Mouse (Mus musculus): ENCODE results near the gene Vipr2.

Gene Vipr2

DNA sequence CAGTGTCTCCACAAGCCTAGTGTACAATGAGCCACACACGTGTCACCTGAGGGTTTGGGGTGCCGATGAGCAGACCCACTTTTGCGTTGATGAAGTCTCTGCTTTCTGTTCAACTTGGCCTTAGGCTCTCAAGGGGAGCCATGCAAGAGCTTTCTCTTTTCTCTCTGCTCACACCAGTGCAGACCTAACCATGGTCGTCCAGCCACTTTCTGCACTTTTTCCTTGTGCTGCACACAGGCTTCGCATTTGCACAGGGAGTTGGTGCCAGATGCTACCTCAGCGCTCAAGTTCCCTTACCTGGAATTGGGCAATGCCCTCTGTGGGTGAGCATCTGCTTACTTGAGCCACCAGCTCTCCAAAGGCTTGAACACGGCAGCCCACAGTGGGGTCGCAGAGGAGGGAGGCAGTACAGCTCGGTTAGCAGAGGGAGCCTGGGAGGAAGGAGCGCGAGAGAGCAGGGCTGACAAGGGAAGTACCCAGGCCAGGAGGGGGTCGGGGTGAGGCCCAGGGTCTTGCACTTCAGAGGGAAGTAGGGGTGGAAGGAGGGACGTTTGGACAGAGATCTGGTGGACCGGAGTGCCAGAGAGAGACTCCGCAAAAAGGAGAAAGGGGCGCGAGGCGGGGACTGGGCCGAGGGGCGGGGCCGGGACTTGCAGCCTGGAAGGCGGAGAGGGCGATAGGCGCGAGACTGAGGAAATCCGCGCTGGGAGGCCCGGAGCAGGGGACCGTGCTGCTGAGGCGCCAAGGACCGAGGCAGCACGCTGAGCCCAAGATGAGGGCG is at the start of gene Vipr2:
TSS of gene Vipr2 (plus strand) at position 653 of the 781 bp plus-strand sequence.
- in situ Hi-C loops (cut with MboI; ENCODE audit: low sequenced_read_pairs) = no loop called here

GRCm38 (mm10) chr12:116028095-116028494 is 49.4 kb upstream of the Vipr2 start:
- in situ Hi-C loops (cut with MboI; ENCODE audit: low sequenced_read_pairs) = no loop called here

DNA sequence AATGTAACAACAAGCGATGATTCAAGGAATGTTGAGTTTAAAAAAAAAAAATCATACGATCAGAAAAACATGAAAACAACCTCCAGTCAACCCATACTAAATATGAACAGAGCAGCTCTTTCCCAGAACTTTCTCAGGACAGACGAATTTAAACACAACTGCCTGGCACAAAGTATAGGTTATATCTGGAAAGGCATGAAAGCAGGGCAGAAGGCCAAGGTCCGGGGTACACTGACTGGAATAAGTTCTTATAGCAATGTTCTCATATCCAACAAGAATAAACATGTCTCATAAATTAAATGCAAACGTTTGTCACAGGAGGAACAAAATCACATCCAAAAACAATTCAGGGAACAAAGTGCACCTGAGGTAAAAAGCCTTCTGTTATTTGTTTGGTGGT is 42.2 kb upstream of the Vipr2 start:
- in situ Hi-C loops (cut with MboI; ENCODE audit: low sequenced_read_pairs) = no loop called here

- in situ Hi-C loops (cut with MboI; ENCODE audit: low sequenced_read_pairs) = no loop called here
Measured at GRCm38 (mm10) chr12:116044785-116045184, 32.7 kb upstream of the Vipr2 start.

DNA sequence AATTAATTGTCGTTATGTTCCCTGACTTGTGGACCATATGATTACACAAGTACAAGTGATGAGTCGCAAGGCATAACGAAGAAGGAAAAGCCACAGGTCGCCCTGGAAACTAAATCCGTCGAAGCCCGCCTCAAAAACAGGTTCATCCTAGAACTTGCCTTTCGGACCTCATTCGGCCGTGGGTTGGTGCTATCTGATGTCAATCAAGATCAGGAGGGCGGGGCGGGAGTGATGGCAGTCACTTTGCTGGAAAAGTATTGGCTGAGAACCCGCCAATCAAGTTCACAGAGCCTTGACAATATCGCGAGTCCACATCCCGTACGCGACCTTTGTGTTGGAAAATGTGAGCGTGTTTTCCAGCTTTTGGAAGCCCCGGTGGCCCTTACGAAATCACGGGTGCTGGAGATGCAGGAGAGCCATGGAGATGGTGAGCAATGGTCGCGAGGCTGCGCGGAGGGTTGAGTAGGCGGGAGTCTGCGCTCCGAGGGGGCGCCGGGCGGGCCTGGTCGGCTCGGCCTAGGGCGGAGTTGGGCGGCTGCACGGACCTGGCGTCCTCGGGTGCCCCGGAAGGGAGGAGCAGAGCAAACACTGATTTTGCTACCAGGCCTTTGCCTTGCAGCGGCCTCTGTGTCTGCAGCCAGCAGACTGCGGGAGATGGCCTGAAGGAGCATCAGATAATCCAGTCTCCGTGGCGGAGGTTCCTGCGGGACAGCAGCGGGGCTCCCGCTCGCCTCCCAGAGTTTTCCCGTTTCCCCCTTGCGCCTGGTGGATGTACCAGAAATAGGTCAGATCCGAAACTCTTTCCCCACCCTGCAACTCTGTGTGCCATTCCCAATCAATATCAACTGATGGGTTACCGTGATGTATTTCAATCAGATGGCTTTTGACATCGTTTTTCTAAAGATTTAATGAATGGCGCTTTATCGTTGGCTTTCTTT is 29.8 kb upstream of the Vipr2 start, which contains the start of gene Zfp386:
TSS of gene Zfp386 (plus strand) at position 285 of the 938 bp plus-strand sequence.
- in situ Hi-C loops (cut with MboI; ENCODE audit: low sequenced_read_pairs) = no loop called here

DNA sequence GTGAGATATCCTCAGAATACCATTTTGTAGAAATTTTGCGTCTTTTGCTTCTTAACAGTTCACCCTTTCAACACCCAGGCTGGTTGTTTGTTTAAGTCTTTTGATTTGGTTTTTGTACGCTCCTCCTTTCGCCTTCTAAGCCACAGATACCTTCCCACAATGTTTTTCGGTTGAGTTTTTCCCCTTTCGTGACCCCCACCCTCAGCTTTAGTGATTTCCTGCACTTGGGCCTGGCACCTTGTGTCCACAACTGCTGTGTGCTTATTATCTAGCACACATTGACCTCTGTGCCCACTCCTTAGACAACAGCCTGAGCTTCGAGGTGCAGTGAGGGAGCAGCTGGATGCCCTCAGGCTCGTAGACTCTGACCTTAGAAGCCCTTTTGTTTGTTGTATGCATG is 28.8 kb upstream of the Vipr2 start:
- in situ Hi-C loops (cut with MboI; ENCODE audit: low sequenced_read_pairs) = no loop called here

- in situ Hi-C loops (cut with MboI; ENCODE audit: low sequenced_read_pairs) = no loop called here
Measured at GRCm38 (mm10) chr12:116049236-116049635, 28.3 kb upstream of the Vipr2 start.

GRCm38 (mm10) chr12:116049701-116050100 is 27.8 kb upstream of the Vipr2 start:
- in situ Hi-C loops (cut with MboI; ENCODE audit: low sequenced_read_pairs) = loop anchor here (10.0 kb wide), 1 partner anchor 155 kb away; no protein-coding TSS in a partner anchor

DNA sequence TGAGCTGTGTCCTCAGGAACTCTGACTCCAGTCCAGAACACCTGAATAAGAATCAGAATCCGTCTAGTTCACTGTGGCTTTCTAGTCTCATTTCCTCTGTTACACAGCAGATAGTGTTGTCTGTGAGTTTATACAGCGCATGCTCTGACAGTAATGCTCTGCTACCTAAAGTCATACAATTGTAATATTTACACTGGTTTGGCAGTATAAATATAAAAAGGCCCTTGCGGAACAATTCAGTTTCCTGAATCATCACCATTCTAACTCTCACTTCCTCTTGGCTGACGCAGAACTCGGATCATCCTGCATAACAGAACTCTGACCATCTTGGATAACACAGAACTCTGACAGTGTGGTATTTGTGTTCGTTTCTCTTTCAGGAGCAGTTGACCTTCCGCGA is 23.2 kb upstream of the Vipr2 start:
- in situ Hi-C loops (cut with MboI; ENCODE audit: low sequenced_read_pairs) = loop anchor here (10.0 kb wide), 1 partner anchor 150 kb away; no protein-coding TSS in a partner anchor

- in situ Hi-C loops (cut with MboI; ENCODE audit: low sequenced_read_pairs) = loop anchor here (10.0 kb wide), 1 partner anchor 149 kb away; no protein-coding TSS in a partner anchor
Measured at GRCm38 (mm10) chr12:116056112-116056511, 21.4 kb upstream of the Vipr2 start.

GRCm38 (mm10) chr12:116061561-116062193 is 15.8 kb upstream of the Vipr2 start:
- in situ Hi-C loops (cut with MboI; ENCODE audit: low sequenced_read_pairs) = no loop called here

GRCm38 (mm10) chr12:116062194-116062583 is 15.3 kb upstream of the Vipr2 start:
- in situ Hi-C loops (cut with MboI; ENCODE audit: low sequenced_read_pairs) = no loop called here

GRCm38 (mm10) chr12:116063020-116063419 is 14.5 kb upstream of the Vipr2 start:
- in situ Hi-C loops (cut with MboI; ENCODE audit: low sequenced_read_pairs) = no loop called here

DNA sequence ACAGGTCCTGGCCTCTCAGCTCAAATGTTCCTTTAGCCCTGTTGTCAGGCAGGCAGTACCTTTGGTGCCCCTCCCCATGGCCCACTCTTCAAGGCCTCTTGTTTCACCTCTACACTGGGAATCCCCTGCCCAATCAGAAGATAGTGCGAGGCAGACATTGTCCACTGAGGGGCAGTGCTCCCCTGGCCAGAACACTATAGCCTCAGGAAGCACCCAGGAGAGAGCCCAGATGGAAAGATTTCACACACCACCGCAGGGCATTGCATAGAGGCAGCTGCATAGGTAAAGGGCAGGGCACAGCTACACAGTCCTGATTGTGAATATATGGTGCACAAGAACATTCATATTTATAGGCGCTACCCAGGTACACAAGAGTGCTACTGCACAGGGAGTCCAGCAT is 6.5 kb upstream of the Vipr2 start:
- in situ Hi-C loops (cut with MboI; ENCODE audit: low sequenced_read_pairs) = no loop called here

DNA sequence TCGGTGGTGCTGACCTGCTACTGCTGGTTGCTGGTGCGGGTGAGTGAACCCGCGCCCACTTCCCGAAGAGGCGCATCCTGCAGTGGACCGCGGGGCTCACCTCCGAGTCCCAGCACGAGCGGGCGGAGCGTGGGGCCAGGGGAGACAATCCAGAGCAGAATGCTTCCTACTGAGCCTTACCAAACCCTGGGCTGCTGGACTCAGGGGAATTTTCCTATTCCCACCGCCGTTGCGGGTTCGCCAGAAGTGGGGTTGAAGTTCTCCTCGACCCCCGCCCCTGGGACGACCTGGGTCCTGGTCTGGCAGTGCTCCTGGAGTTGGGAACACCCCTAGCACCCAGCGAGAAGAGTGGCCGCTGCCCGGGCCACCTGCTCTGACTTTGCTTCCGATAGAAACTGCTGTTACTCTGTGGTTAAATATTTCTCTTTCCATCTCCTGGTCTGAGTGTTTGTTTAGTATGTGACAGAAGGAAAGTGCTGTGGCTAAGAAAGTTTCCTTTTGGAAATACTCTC is 385 bp downstream of the Vipr2 start:
- in situ Hi-C loops (cut with MboI; ENCODE audit: low sequenced_read_pairs) = no loop called here

DNA sequence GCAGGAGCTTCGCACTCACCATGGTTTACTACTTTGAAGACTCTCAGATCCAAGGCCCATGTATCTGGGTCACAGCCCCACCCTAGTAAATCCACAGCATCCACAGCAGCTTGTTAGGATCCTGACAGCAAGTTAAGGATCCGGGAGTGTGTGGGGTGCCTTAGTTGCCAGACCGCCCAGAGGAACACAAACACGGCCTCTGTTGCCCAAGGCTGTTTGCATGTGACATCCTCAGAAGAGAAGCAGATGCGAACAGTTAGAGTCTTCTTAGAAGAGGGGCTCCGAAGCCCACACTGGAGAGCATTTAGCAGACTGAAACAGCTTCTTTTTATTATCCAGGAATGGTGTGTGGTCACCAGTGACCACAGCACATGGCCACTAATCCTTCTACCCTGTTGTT is 5.6 kb downstream of the Vipr2 start:
- in situ Hi-C loops (cut with MboI; ENCODE audit: low sequenced_read_pairs) = no loop called here

DNA sequence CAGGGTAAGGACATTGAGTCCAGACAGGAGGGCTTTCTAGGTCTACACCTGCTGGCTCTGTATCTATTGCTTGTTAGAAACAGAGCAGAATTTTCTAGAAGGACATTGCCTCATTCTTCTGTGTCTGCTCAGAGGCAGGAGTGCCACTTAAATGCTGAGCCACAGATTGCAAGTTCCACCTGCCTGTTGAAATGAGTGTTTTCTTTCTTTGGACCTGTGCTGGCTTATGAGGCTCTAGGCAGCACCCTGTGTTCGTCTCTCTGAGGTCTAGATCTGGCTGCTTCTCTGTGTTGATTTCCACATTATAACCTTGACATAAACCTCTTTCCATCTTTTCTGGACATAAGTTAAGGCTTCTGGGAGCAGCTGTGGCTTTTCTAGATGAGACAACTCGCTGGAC is 6.8 kb downstream of the Vipr2 start:
- in situ Hi-C loops (cut with MboI; ENCODE audit: low sequenced_read_pairs) = no loop called here

GRCm38 (mm10) chr12:116086951-116087600 is 9.6 kb downstream of the Vipr2 start:
- in situ Hi-C loops (cut with MboI; ENCODE audit: low sequenced_read_pairs) = no loop called here

DNA sequence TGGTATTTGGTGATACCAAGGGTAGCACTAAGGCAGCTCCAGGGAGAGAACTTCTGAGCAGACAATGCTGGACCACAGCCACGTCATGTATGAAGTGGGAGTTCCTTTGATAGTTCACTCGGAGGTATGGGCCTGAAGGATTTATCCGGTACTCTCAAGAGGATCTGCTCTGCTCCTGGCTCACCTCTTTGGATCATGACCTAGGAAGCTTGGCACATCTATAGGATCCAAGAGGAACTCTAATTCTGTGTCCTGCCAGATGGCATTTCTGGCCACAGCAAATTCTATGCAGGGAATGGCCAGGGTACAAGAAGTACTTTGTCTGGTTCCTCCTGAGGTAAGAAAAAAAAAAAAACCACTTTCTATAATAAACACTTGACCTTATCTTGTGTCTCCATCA is 12.3 kb downstream of the Vipr2 start:
- in situ Hi-C loops (cut with MboI; ENCODE audit: low sequenced_read_pairs) = no loop called here

DNA sequence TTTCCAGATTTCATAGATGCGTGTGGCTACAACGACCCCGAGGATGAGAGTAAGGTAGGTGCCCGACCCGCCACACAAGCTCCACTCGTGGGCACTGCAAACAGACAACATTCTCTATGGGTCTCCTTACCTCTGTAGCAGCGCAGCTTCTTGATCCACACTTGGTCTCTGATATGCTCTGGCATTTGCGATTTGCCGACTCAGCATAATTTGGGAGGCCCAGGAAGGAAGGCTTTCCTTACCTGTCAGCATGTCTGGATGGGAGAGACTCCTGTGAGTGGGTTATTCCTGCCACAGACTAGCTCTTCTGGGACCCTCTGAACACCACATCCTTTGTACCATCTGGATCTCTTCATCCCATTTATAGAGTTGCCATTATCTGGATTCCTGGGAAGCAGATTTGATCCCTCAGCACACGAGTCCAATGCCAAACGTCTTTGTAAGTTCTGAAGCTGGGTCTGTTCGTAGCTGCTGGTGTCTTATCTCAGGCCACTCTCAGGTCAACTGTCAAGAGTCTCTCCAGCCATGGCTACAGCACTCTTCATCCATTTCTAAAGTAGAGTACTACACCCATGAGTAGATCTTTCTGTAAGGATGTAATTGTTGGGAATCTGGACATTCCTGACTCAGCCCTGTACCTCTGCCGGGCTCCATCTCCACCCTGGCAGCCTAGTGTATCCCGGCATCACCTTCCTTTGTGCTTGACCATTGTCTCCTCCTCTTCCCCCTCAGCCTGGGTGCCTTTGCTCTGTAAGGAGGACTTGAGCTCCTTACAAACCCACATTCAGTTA is 17.4 kb downstream of the Vipr2 start:
- in situ Hi-C loops (cut with MboI; ENCODE audit: low sequenced_read_pairs) = no loop called here
